Mouse (Mus musculus) heart, embryonic 12.5 days (tissue): ENCODE data around the gene Cacna2d4. TPM values are rescaled to one million over a fixed set of nuclear protein-coding genes. Genes with fewer than 3 reads are reported as not detected.
"Not testable (repeated sequence)": the region's sequence is repeated elsewhere in the genome, so short reads cannot be mapped to it uniquely, and the experiment has no call there.

Experiments
- ATAC-seq: fragments of 200-750 bp; cut with Nextera tagmentation; 2 replicates; pipeline ENCODE4 v1.8.0; 2017; ENCODE audit warnings: moderate TSS enrichment, moderate library complexity; ENCODE audit not compliant: insufficient number of reproducible peaks, low FRiP score
- H3K27ac ChIP-seq: fragments of 300-500 bp; sonication (generic); 2 replicates; pipeline ENCODE4 v1.5.1; 2016; ENCODE audit warnings: mild to moderate bottlenecking, moderate library complexity; ENCODE audit not compliant: poor library complexity, severe bottlenecking
- H3K27me3 ChIP-seq: fragments of 300-500 bp; sonication (generic); replicated peaks from 2 replicates; pipeline ENCODE4 v1.6.1; 2016; ENCODE audit warnings: mild to moderate bottlenecking, moderate library complexity
- H3K36me3 ChIP-seq: fragments of 300-500 bp; sonication (generic); 2 replicates; pipeline ENCODE4 v1.6.1; 2016; ENCODE audit warnings: mild to moderate bottlenecking, moderate library complexity
- H3K4me1 ChIP-seq: fragments of 300-500 bp; sonication (generic); replicated peaks from 2 replicates; pipeline ENCODE4 v1.6.1; 2016; ENCODE audit warnings: mild to moderate bottlenecking
- H3K4me2 ChIP-seq: fragments of 300-500 bp; sonication (generic); 2 replicates; pipeline ENCODE4 v1.6.1; 2016; ENCODE audit warnings: mild to moderate bottlenecking, moderate library complexity
- H3K4me3 ChIP-seq: fragments of 300-500 bp; sonication (generic); 2 replicates; pipeline ENCODE4 v1.5.1; 2016; ENCODE audit warnings: mild to moderate bottlenecking
- H3K9ac ChIP-seq: fragments of 300-500 bp; sonication (generic); 2 replicates; pipeline ENCODE4 v1.6.1; 2016; ENCODE audit warnings: mild to moderate bottlenecking, moderate library complexity
- H3K9me3 ChIP-seq: fragments of 300-500 bp; sonication (generic); replicated peaks from 2 replicates; pipeline ENCODE4 v1.6.1; 2016; ENCODE audit warnings: mild to moderate bottlenecking, moderate library complexity
- WGBS: fragments of 180-500 bp; shearing (Covaris S2); methylation state at CpG from one replicate; pipeline ENCODE4 v1.1.7; 2016; 5-methylcytosine and 5-hydroxymethylcytosine counted together
- polyA plus RNA-seq: library from polyadenylated mRNA; unstranded; fragments of >200 nt; fragmentation: Nextera tagmentation; extraction: Ambion mirVana; gene quantifications from 2 replicates; pipeline ENCODE4 v1.2.1, GENCODE M21; 2016

Cacna2d4 gene
- polyA plus RNA-seq, 1 experiment from 2014 or later = not detected

GRCm38 (mm10) chr6:119366800-119367199, 130.5 kb downstream of the Cacna2d4 start:
- H3K27me3 ChIP-seq, ATAC-seq, H3K4me2 ChIP-seq, H3K4me3 ChIP-seq, H3K4me1 ChIP-seq, H3K9me3 ChIP-seq, H3K9ac ChIP-seq, H3K27ac ChIP-seq: not testable (repeated sequence)
- peaks cover 36% of the 10 kb centered on the region for H3K36me3 ChIP-seq
- 80% methylated on average over 4 of the region's 4 CpGs for WGBS

DNA sequence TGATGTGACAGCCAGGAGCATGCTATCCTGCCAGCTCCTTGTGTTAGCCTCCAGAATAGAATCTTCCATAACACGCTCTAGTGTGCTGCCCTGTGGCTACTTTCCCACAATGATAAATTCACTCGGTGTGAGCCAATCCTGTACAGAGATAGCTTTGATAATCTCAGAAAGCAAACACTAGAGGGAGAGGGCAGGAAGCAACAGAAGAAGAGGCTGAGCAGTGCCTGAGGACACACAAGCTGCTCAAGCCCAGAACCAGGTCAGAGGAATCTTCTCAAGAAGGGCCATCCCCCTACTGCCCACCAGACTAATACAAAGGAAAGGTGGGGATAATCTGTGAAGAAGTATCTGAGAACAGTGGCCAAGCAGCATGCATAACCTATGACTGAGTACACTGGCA, 131.1 kb downstream of the Cacna2d4 start:
- Histone ChIP-seq H3K4me1 (peaks cover 13% of the 10 kb centered on the region), H3K4me2 (no peak overlapping the region), H3K9ac (no peak overlapping the region), H3K36me3 (peaks cover 36% of the 10 kb centered on the region), H3K27me3 (no peaks in the 10 kb centered on the region), H3K9me3 (no peaks in the 10 kb centered on the region), H3K4me3 (no peak overlapping the region), H3K27ac (no peak overlapping the region)
- no peak for ATAC-seq
- 57% methylated on average over 2 of the region's 2 CpGs for WGBS

- Histone ChIP-seq H3K4me3 (no peak overlapping the region), H3K27ac (no peak overlapping the region), H3K4me1 (peaks cover 20% of the 10 kb centered on the region), H3K36me3 (peaks cover 16% of the 10 kb centered on the region), H3K27me3 (no peaks in the 10 kb centered on the region), H3K9me3 (no peaks in the 10 kb centered on the region), H3K4me2 (no peak overlapping the region), H3K9ac (no peak overlapping the region)
- no peak for ATAC-seq
These were observed 135.3 kb downstream of the Cacna2d4 start for GRCm38 (mm10) chr6:119371624-119372023.

DNA sequence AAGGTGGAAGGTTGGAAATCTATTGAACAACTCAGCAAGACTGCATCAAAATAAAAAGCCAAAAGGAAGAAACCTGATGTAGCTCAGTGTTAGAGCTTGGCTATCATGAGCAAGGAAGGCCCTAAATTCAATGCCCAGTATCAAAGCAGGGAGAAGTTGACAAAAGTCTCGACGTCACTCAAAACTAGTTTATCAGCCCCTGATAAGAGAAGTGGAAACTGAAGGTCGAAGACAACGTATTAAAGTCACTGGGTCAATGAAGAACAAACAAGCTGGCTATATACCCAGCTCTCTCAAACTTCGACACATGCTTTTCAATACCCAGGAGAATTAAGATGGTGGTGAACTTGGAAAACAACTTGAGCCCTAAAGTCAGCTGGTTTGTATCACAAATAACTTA, 135.9 kb downstream of the Cacna2d4 start:
- H3K4me1 ChIP-seq = peaks cover 24% of the 10 kb centered on the region
- H3K27ac ChIP-seq = no peak overlapping the region
- peaks cover 13% of the 10 kb centered on the region for H3K36me3 ChIP-seq
- H3K4me3 ChIP-seq = no peak overlapping the region
- no peaks in the 10 kb centered on the region for H3K27me3 ChIP-seq
- 18% methylated on average over 5 of the region's 5 CpGs for WGBS
- H3K4me2 ChIP-seq = no peak overlapping the region
- no peak for ATAC-seq
- H3K9ac ChIP-seq = no peak overlapping the region
- no peaks in the 10 kb centered on the region for H3K9me3 ChIP-seq

DNA sequence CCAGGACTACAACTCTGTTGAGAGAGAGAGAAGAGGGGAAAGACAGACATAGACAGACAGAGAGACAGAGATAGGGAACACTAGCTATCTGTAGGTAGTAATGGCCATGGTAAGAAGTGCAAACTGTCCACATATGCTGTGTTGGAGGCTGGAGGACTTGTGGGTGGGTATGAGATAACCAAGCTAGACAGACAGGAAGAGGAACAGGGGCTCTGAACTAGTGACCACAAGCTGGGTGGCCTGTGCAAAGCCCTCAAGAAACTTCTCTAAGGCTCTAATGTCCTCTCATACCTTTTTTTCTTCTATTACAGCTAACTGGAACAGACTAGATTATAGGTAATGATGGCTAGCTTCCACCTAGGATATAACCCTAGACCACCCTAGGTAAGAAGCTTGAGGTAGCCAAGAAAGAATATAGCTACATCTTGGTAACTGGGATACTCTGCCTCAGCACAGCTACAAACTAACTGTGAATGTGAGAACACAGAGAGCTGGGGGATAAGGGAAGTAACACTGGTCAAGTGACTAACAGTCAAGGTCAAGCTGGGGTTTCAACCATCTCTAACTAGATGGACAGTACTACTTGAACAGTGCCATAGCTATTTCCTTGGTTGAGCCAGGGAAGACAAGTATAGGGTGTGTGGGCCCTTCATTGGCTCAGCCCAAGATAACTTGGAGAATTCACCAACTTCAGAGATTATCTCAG, 136.8 kb downstream of the Cacna2d4 start:
- no peak overlapping the region for H3K27ac ChIP-seq
- no peak overlapping the region for H3K4me3 ChIP-seq
- no peak overlapping the region for H3K9ac ChIP-seq
- H3K4me1 ChIP-seq = peaks cover 33% of the 10 kb centered on the region
- H3K4me2 ChIP-seq = no peak overlapping the region
- no peak for ATAC-seq
- no peaks in the 10 kb centered on the region for H3K27me3 ChIP-seq
- H3K9me3 ChIP-seq = no peaks in the 10 kb centered on the region
- H3K36me3 ChIP-seq = peaks cover 7% of the 10 kb centered on the region

GRCm38 (mm10) chr6:119375035-119375434, 138.7 kb downstream of the Cacna2d4 start:
- Histone ChIP-seq H3K27me3 (no peaks in the 10 kb centered on the region), H3K9ac (no peak overlapping the region), H3K4me1 (peaks cover 38% of the 10 kb centered on the region), H3K4me3 (no peak overlapping the region), H3K36me3 (no peaks in the 10 kb centered on the region), H3K9me3 (no peaks in the 10 kb centered on the region), H3K4me2 (no peak overlapping the region), H3K27ac (no peak overlapping the region)
- 80% methylated on average over 5 of the region's 5 CpGs for WGBS
- ATAC-seq = no peak

GRCm38 (mm10) chr6:119377613-119378012, 141.3 kb downstream of the Cacna2d4 start:
- no peak overlapping the region for H3K4me2 ChIP-seq
- H3K36me3 ChIP-seq = no peaks in the 10 kb centered on the region
- no peak overlapping the region for H3K9ac ChIP-seq
- no peaks in the 10 kb centered on the region for H3K27me3 ChIP-seq
- H3K9me3 ChIP-seq = no peaks in the 10 kb centered on the region
- peak overlapping the region; percentile 55; the same call in 1 of the 2 replicates for H3K27ac ChIP-seq
- WGBS = 7% methylated on average over 2 of the region's 2 CpGs
- no peak for ATAC-seq
- H3K4me1 ChIP-seq = peaks cover 40% of the 10 kb centered on the region
- no peak overlapping the region for H3K4me3 ChIP-seq

GRCm38 (mm10) chr6:119378631-119379030, 142.3 kb downstream of the Cacna2d4 start:
- no peak overlapping the region for H3K4me2 ChIP-seq
- no peaks in the 10 kb centered on the region for H3K36me3 ChIP-seq
- no peak overlapping the region for H3K9ac ChIP-seq
- no peak overlapping the region for H3K4me3 ChIP-seq
- H3K4me1 ChIP-seq = peaks cover 30% of the 10 kb centered on the region
- ATAC-seq = no peak
- no peaks in the 10 kb centered on the region for H3K27me3 ChIP-seq
- no peaks in the 10 kb centered on the region for H3K9me3 ChIP-seq
- no peak overlapping the region for H3K27ac ChIP-seq
- 72% methylated on average over 1 of the region's 1 CpGs for WGBS

DNA sequence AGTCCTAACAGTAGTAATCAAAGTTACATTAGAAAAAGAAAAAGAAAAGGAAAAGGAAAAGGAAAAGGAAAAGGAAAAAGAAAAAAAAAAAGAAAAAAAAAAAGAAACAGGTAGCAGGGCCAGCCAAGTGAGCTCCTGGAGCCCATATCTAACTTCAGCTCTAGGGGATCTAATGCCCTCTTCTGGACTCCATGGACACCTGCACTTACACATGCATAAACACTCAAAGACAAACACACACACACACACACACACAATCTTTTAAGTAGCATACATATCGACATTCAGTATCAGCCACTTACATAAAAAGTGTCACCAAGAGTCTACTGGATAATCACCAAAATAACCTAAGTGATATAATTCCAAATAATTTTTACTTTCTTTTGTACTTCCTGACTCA, 149.3 kb downstream of the Cacna2d4 start:
- no peak overlapping the region for H3K4me2 ChIP-seq
- WGBS = 97% methylated on average over 1 of the region's 1 CpGs
- ATAC-seq = no peak

GRCm38 (mm10) chr6:119386421-119386820, 150.1 kb downstream of the Cacna2d4 start:
- WGBS = 88% methylated on average over 4 of the region's 4 CpGs
- H3K27me3 ChIP-seq = no peaks in the 10 kb centered on the region
- no peak overlapping the region for H3K4me2 ChIP-seq
- H3K9me3 ChIP-seq = no peaks in the 10 kb centered on the region
- no peak overlapping the region for H3K9ac ChIP-seq
- no peak overlapping the region for H3K4me3 ChIP-seq
- no peak overlapping the region for H3K27ac ChIP-seq
- ATAC-seq = no peak
- no peaks in the 10 kb centered on the region for H3K36me3 ChIP-seq
- H3K4me1 ChIP-seq = peaks cover 16% of the 10 kb centered on the region

More for the DNA sequence above, 149.3 kb downstream of the Cacna2d4 start:
- no peaks in the 10 kb centered on the region for H3K36me3 ChIP-seq
- no peaks in the 10 kb centered on the region for H3K27me3 ChIP-seq
- H3K9ac ChIP-seq = no peak overlapping the region
- H3K4me1 ChIP-seq = peaks cover 18% of the 10 kb centered on the region
- no peaks in the 10 kb centered on the region for H3K9me3 ChIP-seq
- H3K4me3 ChIP-seq = no peak overlapping the region
- H3K27ac ChIP-seq = no peak overlapping the region

DNA sequence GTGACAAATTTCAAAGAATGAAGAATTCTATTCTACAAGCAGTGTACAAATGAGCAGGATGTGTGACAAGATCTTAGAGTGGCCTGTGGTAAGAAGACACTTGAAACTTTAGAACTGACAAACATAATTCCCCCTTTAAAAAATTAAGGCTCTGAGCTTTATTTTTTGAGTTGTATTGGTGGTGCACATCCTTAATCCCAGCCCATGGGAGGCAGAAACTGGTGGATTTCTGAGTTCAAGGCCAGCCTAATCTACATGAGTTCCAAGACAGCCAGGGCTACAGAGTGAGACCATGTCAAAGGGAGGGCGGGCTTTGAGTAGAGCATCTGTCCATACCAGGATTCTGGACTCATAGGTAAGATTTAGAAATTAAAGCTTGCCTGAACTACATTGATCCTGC, 150.5 kb downstream of the Cacna2d4 start:
- no peaks in the 10 kb centered on the region for H3K36me3 ChIP-seq
- peaks cover 13% of the 10 kb centered on the region for H3K4me1 ChIP-seq
- peak overlapping the region; percentile 77; the same call in 1 of the 2 replicates for H3K4me3 ChIP-seq
- 90% methylated on average over 1 of the region's 1 CpGs for WGBS
- no peak for ATAC-seq
- no peak overlapping the region for H3K9ac ChIP-seq
- no peak overlapping the region for H3K27ac ChIP-seq
- H3K9me3 ChIP-seq = no peaks in the 10 kb centered on the region
- no peaks in the 10 kb centered on the region for H3K27me3 ChIP-seq
- peak overlapping the region; percentile 92 for H3K4me2 ChIP-seq
